In genomic region chr6:29388606-29389080, GRCm38 (mm10) we compare ENCODE assay signal across 8 mouse cellular contexts. TPM values are rescaled to one million over a fixed set of nuclear protein-coding genes. Genes with fewer than 3 reads are reported as not detected.
DNase-seq lines count a peak whose midpoint lies in the region; ATAC-seq and TF ChIP-seq lines count a peak whose summit lies in the region.

No protein-coding gene starts in this region.

- ATAC-seq in erythroblast, adult 5-6 weeks (replicated peaks; ENCODE audit: low FRiP score, poor library complexity, severe bottlenecking), result no peak; the same call in 1 of the 2 replicates
- ATAC-seq in hindbrain, embryonic 14.5 days (ENCODE audit: low FRiP score), result peak; percentile 87
- ATAC-seq in lung, postnatal 0 days, result peak; percentile 97

- peaks cover 40% of the 10 kb centered on the region for H3K27me3 ChIP-seq in erythroblast, embryonic 14.5 days (ENCODE audit: control insufficient read depth)
- 0 out of 2 replicates have a peak, but pooled peaks cover 8% of the 10 kb centered on the region for H3K27me3 ChIP-seq in hindbrain, embryonic 14.5 days (ENCODE audit: control insufficient read depth, insufficient read depth, low read length)
- H3K27me3 ChIP-seq in lung, postnatal 0 days (replicated peaks; ENCODE audit: insufficient read depth, low read length), result peaks cover 3% of the 10 kb centered on the region; the same call in 1 of the 2 replicates

- H3K4me2 ChIP-seq in hindbrain, embryonic 14.5 days (replicated peaks), result peak overlapping the region; percentile 23; the same call in 1 of the 2 replicates
- peak overlapping the region; percentile 39 for H3K4me2 ChIP-seq in lung, postnatal 0 days (replicated peaks; ENCODE audit: low read depth, low read length)

- TF ChIP-seq EP300 in lung, postnatal 0 days (IDR thresholded peaks at IDR 0.05), result 0 out of 2 replicates have a peak, but pooled peaks have one; percentile 15

- no peak overlapping the region for H3K27ac ChIP-seq in hindbrain, embryonic 14.5 days
- no peak overlapping the region; the same call in 1 of the 2 replicates for H3K27ac ChIP-seq in lung, postnatal 0 days (ENCODE audit: low read length)

- H3K36me3 ChIP-seq in erythroblast, embryonic 14.5 days (ENCODE audit: control insufficient read depth), result no peaks in the 10 kb centered on the region
- H3K36me3 ChIP-seq in hindbrain, embryonic 14.5 days (replicated peaks; ENCODE audit: control insufficient read depth, insufficient read depth), result no peaks in the 10 kb centered on the region
- no peaks in the 10 kb centered on the region for H3K36me3 ChIP-seq in lung, postnatal 0 days (ENCODE audit: insufficient read depth, low read length)

- 14% methylated on average over 11 of the region's 11 CpGs for WGBS in hindbrain, embryonic 14.5 days
- 5% methylated on average over 11 of the region's 11 CpGs for WGBS in lung, postnatal 0 days

- H3K9ac ChIP-seq in hindbrain, embryonic 14.5 days, result no peak overlapping the region
- no peak overlapping the region for H3K9ac ChIP-seq in lung, postnatal 0 days (replicated peaks; ENCODE audit: low read depth)

- TF ChIP-seq CTCF in lung, postnatal 0 days (IDR thresholded peaks at IDR 0.05), result no peak

- no peaks in the 10 kb centered on the region for H3K9me3 ChIP-seq in erythroblast, embryonic 14.5 days (ENCODE audit: control insufficient read depth, low read length)
- no peaks in the 10 kb centered on the region for H3K9me3 ChIP-seq in hindbrain, embryonic 14.5 days (ENCODE audit: control insufficient read depth, low read length)
- H3K9me3 ChIP-seq in lung, postnatal 0 days (ENCODE audit: low read length), result no peaks in the 10 kb centered on the region

- peaks cover 19% of the 10 kb centered on the region for H3K4me1 ChIP-seq in erythroblast, embryonic 14.5 days (ENCODE audit: control insufficient read depth)
- 0 out of 2 replicates have a peak, but pooled peaks cover 4% of the 10 kb centered on the region for H3K4me1 ChIP-seq in hindbrain, embryonic 14.5 days (replicated peaks; ENCODE audit: control insufficient read depth, insufficient read depth, low read length)
- peaks cover 3% of the 10 kb centered on the region; the same call in 1 of the 2 replicates for H3K4me1 ChIP-seq in lung, postnatal 0 days (ENCODE audit: insufficient read depth, low read depth, low read length)

- peak overlapping the region; percentile 58 for H3K4me3 ChIP-seq in erythroblast, embryonic 14.5 days (replicated peaks)
- H3K4me3 ChIP-seq in hindbrain, embryonic 14.5 days (replicated peaks; ENCODE audit: low read length), result no peak overlapping the region
- H3K4me3 ChIP-seq in lung, postnatal 0 days (ENCODE audit: low read depth, low read length), result no peak overlapping the region

- DNase-seq in embryo, embryonic 10 days (ENCODE audit: low spot score), result peak; percentile 76
- peak; percentile 95 to 96 for DNase-seq in gastrocnemius, adult 8-10 months (ENCODE audit: low spot score in 2 of 2)
- peak; percentile 78 for DNase-seq in hindbrain, embryonic 14.5 days (ENCODE audit: low spot score)
- DNase-seq in layer of hippocampus, postnatal 25 days (ENCODE audit: extremely low spot score in 1 of 2, low spot score in 1 of 2), result peak; percentile 42 to 76
- peak; percentile 94 for DNase-seq in lung, postnatal 0 days (ENCODE audit: low spot score)
- DNase-seq in right cerebral cortex, postnatal 25 days, result peak; percentile 65

RNA-seq across cellular contexts. Expression of gene Opn1sw, which starts 0.4 kb away (rescaled TPM):
- polyA plus RNA-seq in erythroblast, embryonic 14.5 days (2012), result not detected in 2 replicates
- total RNA-seq in erythroblast, adult 5-6 weeks (2015; ENCODE audit: low replicate concordance), result not detected in 2 replicates
- total RNA-seq in erythroblast, adult 5-6 weeks (2017; ENCODE audit: low replicate concordance), result not detected in 2 replicates
- under 1 TPM in 3 of 4 experiments, not detected in 1; 0.24 to 0.43 (median 0.31) TPM for total RNA-seq in gastrocnemius, adult 8-10 months (2022)
- polyA plus RNA-seq in hindbrain, embryonic 14.5 days (2014; fragmentation: Nextera tagmentation; extraction: Ambion mirVana), result 0.46 and 0.48 TPM in 2 replicates
- under 1 TPM; 0.19 to 0.20 TPM for total RNA-seq in layer of hippocampus, postnatal 25 days (2021)
- polyA plus RNA-seq in lung, postnatal 0 days (2015; fragmentation: Nextera tagmentation; extraction: Ambion mirVana), result 0.30 and 0.56 TPM in 2 replicates

RNA-seq across cellular contexts. Expression of gene Ccdc136, which starts 7.5 kb away (rescaled TPM):
- polyA plus RNA-seq in erythroblast, embryonic 14.5 days (2012), result not detected in 2 replicates
- not detected in 2 replicates for total RNA-seq in erythroblast, adult 5-6 weeks (2015; ENCODE audit: low replicate concordance)
- total RNA-seq in erythroblast, adult 5-6 weeks (2017; ENCODE audit: low replicate concordance), result not detected in 2 replicates
- total RNA-seq in gastrocnemius, adult 8-10 months (2022), result 10 to 100 TPM in 2 of 4 experiments, 1 to 10 TPM in 2; 9.0 to 12.0 (median 10.2) TPM
- 53.2 and 55.7 TPM in 2 replicates for polyA plus RNA-seq in hindbrain, embryonic 14.5 days (2014; fragmentation: Nextera tagmentation; extraction: Ambion mirVana)
- 10 to 100 TPM; 59.8 to 60.9 TPM for total RNA-seq in layer of hippocampus, postnatal 25 days (2021)
- polyA plus RNA-seq in lung, postnatal 0 days (2015; fragmentation: Nextera tagmentation; extraction: Ambion mirVana), result 3.0 and 4.6 TPM in 2 replicates

RNA-seq across cellular contexts. Expression of gene Calu, which starts 40.8 kb away (rescaled TPM):
- 0.17 and 0.63 TPM in 2 replicates for polyA plus RNA-seq in erythroblast, embryonic 14.5 days (2012)
- 23.1 and 25.1 TPM in 2 replicates for total RNA-seq in erythroblast, adult 5-6 weeks (2015; ENCODE audit: low replicate concordance)
- 34.1 and 52.3 TPM in 2 replicates for total RNA-seq in erythroblast, adult 5-6 weeks (2017; ENCODE audit: low replicate concordance)
- total RNA-seq in gastrocnemius, adult 8-10 months (2022), result 10 to 100 TPM; 66.3 to 77.3 (median 75.0) TPM
- polyA plus RNA-seq in hindbrain, embryonic 14.5 days (2014; fragmentation: Nextera tagmentation; extraction: Ambion mirVana), result 187 and 199 TPM in 2 replicates
- 10 to 100 TPM; 69.6 to 72.7 TPM for total RNA-seq in layer of hippocampus, postnatal 25 days (2021)
- 232 and 238 TPM in 2 replicates for polyA plus RNA-seq in lung, postnatal 0 days (2015; fragmentation: Nextera tagmentation; extraction: Ambion mirVana)

RNA-seq across cellular contexts. Expression of gene Flnc, which starts 44.4 kb away (rescaled TPM):
- not detected in 2 replicates for polyA plus RNA-seq in erythroblast, embryonic 14.5 days (2012)
- not detected in 2 replicates for total RNA-seq in erythroblast, adult 5-6 weeks (2015; ENCODE audit: low replicate concordance)
- not detected in 2 replicates for total RNA-seq in erythroblast, adult 5-6 weeks (2017; ENCODE audit: low replicate concordance)
- total RNA-seq in gastrocnemius, adult 8-10 months (2022), result 100 to 1,000 TPM; 357 to 417 (median 381) TPM
- 4.8 and 6.8 TPM in 2 replicates for polyA plus RNA-seq in hindbrain, embryonic 14.5 days (2014; fragmentation: Nextera tagmentation; extraction: Ambion mirVana)
- total RNA-seq in layer of hippocampus, postnatal 25 days (2021), result 1 to 10 TPM in 1 of 2 experiments, under 1 TPM in 1; 0.96 to 1.4 TPM
- 1.2 and 1.5 TPM in 2 replicates for polyA plus RNA-seq in lung, postnatal 0 days (2015; fragmentation: Nextera tagmentation; extraction: Ambion mirVana)

Comparison
In these comparisons a context has a peak if more than half of its experiments do, and no peak if none do; other contexts are left out.
1. RNA of gene Ccdc136, which starts 7.5 kb away (total RNA-seq): 59.8 to 60.9 TPM in layer of hippocampus, postnatal 25 days and 9.0 to 12.0 TPM in gastrocnemius, adult 8-10 months; not detected in erythroblast, adult 5-6 weeks; every median in the first group is over 10 times any median in the second.
2. Peak in every context shown above with its lines, with median percentiles within 50 percentile points of each other: DNase-seq.